Mouse (Mus musculus) megakaryocyte, embryonic 14.5 days (primary cell): ENCODE measurements around the gene Aes.

Source experiments
- FLI1 ChIP-seq: IDR thresholded peaks from 2 replicates; pipeline ENCODE4 v1.6.1; 2012; ENCODE audit warnings: low read length, inconsistent platforms, mixed read lengths
- GATA1 ChIP-seq: IDR thresholded peaks from 3 replicates; pipeline ENCODE4 v1.6.1; 2012; ENCODE audit warnings: mixed read lengths, low read length, inconsistent platforms, borderline replicate concordance

DNA sequence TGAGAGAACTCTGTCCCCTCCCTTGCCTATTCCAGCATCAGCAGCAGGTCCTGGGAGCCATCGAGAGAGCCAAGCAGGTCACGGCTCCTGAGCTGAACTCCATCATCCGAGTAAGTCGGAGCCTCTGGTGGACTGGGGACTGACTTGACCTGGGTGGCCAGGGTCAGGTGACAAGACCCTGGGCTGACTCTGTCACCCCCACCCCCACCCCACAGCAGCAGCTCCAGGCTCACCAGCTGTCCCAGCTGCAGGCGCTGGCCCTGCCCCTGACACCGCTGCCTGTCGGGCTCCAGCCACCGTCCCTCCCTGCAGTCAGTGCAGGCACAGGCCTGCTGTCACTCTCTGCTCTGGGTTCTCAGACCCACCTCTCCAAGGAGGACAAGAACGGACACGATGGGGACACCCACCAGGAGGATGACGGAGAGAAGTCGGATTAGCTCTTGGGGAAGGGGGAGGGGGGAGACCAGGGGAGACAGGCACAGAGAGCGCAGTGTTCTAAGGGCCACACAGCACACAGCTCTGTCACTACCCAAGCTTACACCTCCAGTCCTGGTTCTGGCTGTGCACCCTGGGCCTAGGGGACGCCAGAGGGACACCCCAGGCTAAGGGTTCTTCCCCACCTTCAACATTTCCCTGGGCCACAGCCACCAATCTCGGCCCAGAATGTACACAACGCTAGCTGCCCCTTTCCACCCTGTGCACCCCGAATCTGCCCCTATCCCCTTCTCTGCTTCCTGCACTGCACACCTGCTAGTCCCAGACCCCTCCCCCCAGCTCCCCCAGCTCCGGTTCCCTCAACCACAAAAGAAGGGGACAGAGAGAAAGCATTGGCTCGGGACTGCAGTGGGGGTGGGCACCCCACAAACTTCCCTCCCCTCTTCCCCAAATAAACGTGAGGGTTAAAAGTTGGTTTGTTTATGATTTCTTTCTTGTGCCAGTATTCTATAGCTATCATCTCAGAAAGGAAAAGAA lies 6.3 kb downstream of the Aes start:
- no peak for TF ChIP-seq FLI1
- TF ChIP-seq GATA1, result no peak
